Mouse (Mus musculus) layer of hippocampus, adult 8-10 months (tissue): ENCODE measurements around the gene Usp32. TPM values are rescaled to one million over a fixed set of nuclear protein-coding genes. Genes with fewer than 3 reads are reported as not detected.

Experiments
- DNase-seq, 2 experiments: peaks; one replicate each; pipeline ENCODE4 v3.0.0; 2022; ENCODE audit warnings: low spot score in 2 of 2
- total RNA-seq, 4 experiments: library from RNA; stranded (reverse); gene quantifications; 2 replicates each; pipeline ENCODE4 v1.2.4; 2022

The Usp32 gene
- total RNA-seq, 4 experiments from 2014 or later: 77.9 to 96.7 (median 89.4) TPM

- DNase-seq: no peak
Observed at GRCm38 (mm10) chr11:85126257-85127102, 13.5 kb downstream of the Usp32 start.

- DNase-seq: no peak
Observed at GRCm38 (mm10) chr11:85123267-85123992, 16.5 kb downstream of the Usp32 start.

- DNase-seq: no peak
Observed at GRCm38 (mm10) chr11:85122073-85122472, 17.9 kb downstream of the Usp32 start.

GRCm38 (mm10) chr11:85117160-85117559 lies 22.8 kb downstream of the Usp32 start:
- no peak for DNase-seq

- DNase-seq: no peak
Observed at GRCm38 (mm10) chr11:85116084-85116844, 23.7 kb downstream of the Usp32 start.

GRCm38 (mm10) chr11:85109957-85110356 lies 30.0 kb downstream of the Usp32 start:
- DNase-seq: no peak

- DNase-seq: no peak
Observed at GRCm38 (mm10) chr11:85107217-85107616, 32.7 kb downstream of the Usp32 start.

- no peak for DNase-seq
Observed at GRCm38 (mm10) chr11:85105836-85106235, 34.1 kb downstream of the Usp32 start.

GRCm38 (mm10) chr11:85103763-85104162 lies 36.2 kb downstream of the Usp32 start:
- DNase-seq: no peak

- DNase-seq: no peak
Observed at GRCm38 (mm10) chr11:85095116-85095515, 44.8 kb downstream of the Usp32 start.

GRCm38 (mm10) chr11:85086253-85086652 lies 53.7 kb downstream of the Usp32 start:
- no peak for DNase-seq

GRCm38 (mm10) chr11:85067871-85068270 lies 72.1 kb downstream of the Usp32 start:
- no peak for DNase-seq

GRCm38 (mm10) chr11:85058562-85058961 lies 81.4 kb downstream of the Usp32 start:
- DNase-seq: no peak

- no peak for DNase-seq
Observed at GRCm38 (mm10) chr11:85057544-85057943, 82.4 kb downstream of the Usp32 start.

- DNase-seq: no peak
Observed at GRCm38 (mm10) chr11:85056901-85057300, 83.1 kb downstream of the Usp32 start.

GRCm38 (mm10) chr11:85055561-85055960 lies 84.4 kb downstream of the Usp32 start:
- DNase-seq: no peak

- DNase-seq: no peak
Observed at GRCm38 (mm10) chr11:85039256-85039655, 100.7 kb downstream of the Usp32 start.

- DNase-seq: no peak
Observed at GRCm38 (mm10) chr11:85013121-85013520, 126.8 kb downstream of the Usp32 start.

- DNase-seq: peak; percentile 30 to 68
Observed at GRCm38 (mm10) chr11:85003566-85003965, 136.4 kb downstream of the Usp32 start.

GRCm38 (mm10) chr11:84995241-84995640 lies 144.7 kb downstream of the Usp32 start:
- no peak for DNase-seq

- DNase-seq: no peak
Observed at GRCm38 (mm10) chr11:84992996-84993395, 147.0 kb downstream of the Usp32 start.
